Mouse (Mus musculus): Measurements from ENCODE around the gene Mre11a.
"Not testable (repeated sequence)": the region's sequence is repeated elsewhere in the genome, so short reads cannot be mapped to it uniquely, and the experiment has no call there.

Gene Mre11a

DNA sequence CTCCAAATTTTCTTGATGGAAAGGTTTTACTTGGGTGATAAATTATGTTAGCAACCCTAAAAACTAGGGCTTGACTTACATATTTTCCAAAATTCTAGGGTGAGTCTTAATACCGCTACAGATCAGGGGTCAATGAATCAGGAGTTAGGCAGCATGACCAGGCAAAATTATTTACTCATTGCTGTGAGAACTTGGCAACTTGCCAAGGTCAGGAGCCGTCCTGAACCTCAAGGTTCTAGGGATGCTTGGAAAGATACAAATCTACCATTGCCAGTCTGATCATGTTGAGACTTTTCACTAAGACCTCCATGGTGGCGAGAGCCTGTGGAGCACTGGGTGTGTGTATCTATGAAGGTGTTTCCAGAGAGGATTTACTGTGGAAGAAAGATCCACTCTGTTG is 87.1 kb downstream of the Mre11a start:
- DNase-seq = no peak

GRCm38 (mm10) chr9:14872181-14872930 is 87.9 kb downstream of the Mre11a start:
- DNase-seq = peak; percentile 37

DNA sequence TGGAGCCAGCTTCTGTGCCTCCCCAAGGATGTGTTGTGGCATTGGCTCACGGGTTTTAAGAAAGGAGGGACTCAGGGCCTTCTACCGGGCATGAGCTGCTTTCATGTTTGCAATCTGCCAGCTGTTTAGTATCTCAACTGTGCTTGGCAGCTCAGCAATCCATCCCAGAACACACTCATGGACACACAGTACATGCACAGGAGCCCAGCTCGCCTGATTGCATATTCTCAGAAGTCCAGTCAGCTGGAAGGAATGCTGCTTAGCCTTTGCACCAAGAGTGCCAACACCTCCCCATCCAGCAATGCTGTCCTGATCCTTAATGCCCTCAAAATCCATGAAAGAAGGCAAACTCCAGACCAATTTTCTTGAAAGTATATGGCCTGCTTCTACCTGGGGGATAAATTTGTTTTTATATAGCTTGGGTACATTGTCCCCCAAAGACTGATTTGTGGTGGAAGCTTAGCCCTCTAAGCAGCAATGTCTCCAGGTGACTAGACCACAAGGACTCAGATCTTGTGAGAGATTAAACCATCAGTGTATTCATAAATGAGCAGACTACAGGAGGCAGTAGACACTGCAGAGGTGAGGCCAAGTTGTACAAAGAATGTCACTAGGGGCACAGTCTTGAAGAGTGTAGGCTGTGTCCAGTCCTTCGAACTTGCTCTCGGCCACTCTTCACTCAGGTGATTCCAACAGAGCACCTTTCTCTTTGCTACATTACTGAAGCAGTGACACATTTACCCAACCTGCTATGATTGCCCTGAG is 91.5 kb downstream of the Mre11a start:
- no peak for DNase-seq

- DNase-seq = not testable (repeated sequence)
These were observed 92.1 kb downstream of the Mre11a start for GRCm38 (mm10) chr9:14876566-14876965.

DNA sequence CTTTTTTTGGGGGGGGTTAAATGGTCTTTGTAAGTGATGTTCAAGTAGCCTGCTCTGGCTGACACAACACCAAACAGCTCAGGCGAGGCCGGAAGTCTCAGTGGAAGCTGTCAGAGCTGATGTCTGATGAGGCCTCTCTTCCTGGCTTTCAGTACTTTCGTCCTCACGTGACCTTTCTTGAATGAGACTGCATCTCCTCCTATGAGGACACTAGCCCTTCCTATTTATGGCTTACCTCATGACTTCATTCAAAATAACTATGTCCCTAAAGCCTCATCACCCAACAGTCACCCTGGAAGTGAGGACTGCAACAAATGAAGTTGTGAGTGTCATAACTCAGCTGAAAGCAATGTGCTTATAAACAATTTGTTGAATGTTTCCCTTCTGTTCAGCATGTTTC is 100.2 kb downstream of the Mre11a start:
- no peak for DNase-seq

DNA sequence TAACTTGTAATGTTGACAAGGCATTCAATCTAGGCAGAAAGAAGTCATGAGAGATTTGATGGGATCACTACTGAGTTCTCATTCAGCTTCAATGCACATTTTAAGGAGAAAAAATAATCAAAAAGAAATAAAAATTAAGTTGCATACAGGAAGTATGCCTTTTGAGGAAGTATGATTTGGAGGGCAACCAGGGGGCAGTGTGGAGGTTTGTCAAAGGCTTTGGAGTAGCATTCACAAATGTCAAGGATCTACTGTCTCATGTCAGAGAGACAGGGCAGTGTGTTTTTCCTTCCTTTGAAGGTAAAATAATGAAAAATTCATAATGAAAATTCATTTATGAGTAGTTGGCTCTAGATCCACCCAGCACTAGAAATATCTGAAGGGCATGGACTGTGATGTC is 100.7 kb downstream of the Mre11a start:
- no peak for DNase-seq

DNA sequence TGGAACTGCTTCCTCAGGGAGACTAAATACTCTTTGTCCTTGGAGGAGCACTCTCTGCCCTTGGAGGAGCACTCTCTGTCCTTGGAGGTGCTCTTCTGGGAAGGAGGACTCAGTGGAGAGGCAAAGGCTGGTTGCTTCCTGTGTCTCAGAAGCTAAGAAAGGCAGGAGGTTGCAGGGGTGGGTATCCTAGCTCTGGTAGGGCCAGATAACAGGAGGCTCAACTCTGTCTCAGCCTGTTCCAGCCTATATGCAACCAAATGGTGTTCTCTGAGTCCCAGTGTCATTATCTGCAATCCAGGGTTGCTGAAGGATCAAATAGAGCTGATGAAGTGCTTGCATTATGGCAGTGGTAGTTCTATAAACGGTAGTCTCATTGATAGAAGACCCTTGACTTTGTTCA is 101.5 kb downstream of the Mre11a start:
- no peak for DNase-seq
